Mouse (Mus musculus) CH12.LX (cell line): ENCODE measurements around the gene Fhit. TPM values are rescaled to one million over a fixed set of nuclear protein-coding genes. Genes with fewer than 3 reads are reported as not detected.

Source experiments
- DNase-seq: peaks from one replicate; pipeline ENCODE4 v3.0.0-alpha.2; 2013; ENCODE audit errors: extremely low read depth
- H3K27ac ChIP-seq: 2 replicates; pipeline ENCODE4 v1.5.1; 2012; ENCODE audit warnings: low read depth, mild to moderate bottlenecking, control low read depth, moderate library complexity; ENCODE audit not compliant: insufficient read depth
- H3K27me3 ChIP-seq: replicated peaks from 2 replicates; pipeline ENCODE3; 2012; ENCODE audit warnings: inconsistent platforms
- H3K36me3 ChIP-seq, 2 experiments: replicated peaks in 1 of 2; 2 replicates each; pipeline versions ENCODE3 to v1.6.1; 2012; ENCODE audit warnings: inconsistent platforms in 1 of 2, low read length in 1 of 2, mild to moderate bottlenecking in 1 of 2, mixed read lengths in 1 of 2, moderate library complexity in 1 of 2; ENCODE audit not compliant: control insufficient read depth in 1 of 2, insufficient read depth in 1 of 2
- H3K4me1 ChIP-seq, 2 experiments: 2 replicates each; pipeline ENCODE4 v1.6.1; 2012; ENCODE audit warnings: inconsistent platforms in 1 of 2, moderate library complexity in 1 of 2; ENCODE audit not compliant: insufficient read depth in 2 of 2, control insufficient read depth in 1 of 2
- H3K4me2 ChIP-seq: 2 replicates; pipeline ENCODE4 v1.6.1; 2012; ENCODE audit warnings: low read depth, mild to moderate bottlenecking, control low read depth; ENCODE audit not compliant: poor library complexity, insufficient read depth, severe bottlenecking
- H3K4me3 ChIP-seq, 3 experiments: fragments of 150-350 bp in 1 of 3; sonication (generic) in 1 of 3; replicated peaks in 1 of 3; 2 replicates each; pipeline versions ENCODE3 to v1.5.1; 2011 to 2012; ENCODE audit warnings: low read depth in 2 of 3, low read length in 2 of 3, mild to moderate bottlenecking in 2 of 3, moderate library complexity in 2 of 3, control low read depth in 1 of 3, improper control_type of control experiment in 1 of 3, inconsistent platforms in 1 of 3, mixed read lengths in 1 of 3; ENCODE audit not compliant: poor library complexity in 1 of 3
- H3K79me2 ChIP-seq: replicated peaks from 2 replicates; pipeline ENCODE4 v1.6.1; 2012; ENCODE audit warnings: mild to moderate bottlenecking, moderate library complexity; ENCODE audit not compliant: control insufficient read depth, poor library complexity, insufficient read depth, severe bottlenecking; ENCODE audit errors: extremely low read depth
- H3K9ac ChIP-seq: 2 replicates; pipeline ENCODE4 v1.6.1; 2012; ENCODE audit warnings: low read depth, mild to moderate bottlenecking, control low read depth, moderate library complexity; ENCODE audit not compliant: insufficient read depth
- H3K9me3 ChIP-seq: replicated peaks from 2 replicates; pipeline ENCODE3; 2012; ENCODE audit warnings: low read length, inconsistent platforms, mixed read lengths
- CHD1 ChIP-seq: IDR thresholded peaks from 2 replicates; pipeline ENCODE4 v1.6.1; 2012; ENCODE audit warnings: low read depth, low read length, improper control_type of control experiment, inconsistent platforms
- E2F4 ChIP-seq: IDR thresholded peaks from 2 replicates; pipeline ENCODE4 v1.6.1; 2011; ENCODE audit warnings: low read depth, low read length, improper control_type of control experiment; ENCODE audit not compliant: insufficient replicate concordance
- IRF4 ChIP-seq: IDR thresholded peaks from 2 replicates; pipeline ENCODE4 v1.6.1; 2014; ENCODE audit warnings: low read depth, mild to moderate bottlenecking, inconsistent platforms, low read length, improper control_type of control experiment
- KAT2A ChIP-seq: IDR thresholded peaks from 2 replicates; pipeline ENCODE4 v1.6.1; 2012; ENCODE audit warnings: low read length, improper control_type of control experiment, inconsistent platforms; ENCODE audit not compliant: insufficient replicate concordance
- MAFK ChIP-seq: IDR thresholded peaks from 2 replicates; pipeline ENCODE4 v1.6.1; 2011; ENCODE audit warnings: low read length, improper control_type of control experiment; ENCODE audit not compliant: insufficient replicate concordance
- RAD21 ChIP-seq: IDR thresholded peaks from 2 replicates; pipeline ENCODE4 v1.6.1; 2011; ENCODE audit warnings: low read depth, mild to moderate bottlenecking, low read length, improper control_type of control experiment, moderate library complexity
- SMC3 ChIP-seq: IDR thresholded peaks from 2 replicates; pipeline ENCODE4 v1.6.1; 2011; ENCODE audit warnings: low read depth, low read length, improper control_type of control experiment
- TCF12 ChIP-seq: IDR thresholded peaks from 2 replicates; pipeline ENCODE4 v1.6.1; 2014; ENCODE audit warnings: low read depth, mild to moderate bottlenecking, inconsistent platforms, low read length, improper control_type of control experiment
- ZKSCAN1 ChIP-seq: IDR thresholded peaks from 2 replicates; pipeline ENCODE4 v1.6.1; 2012; ENCODE audit warnings: low read depth, inconsistent platforms, low read length, improper control_type of control experiment, borderline replicate concordance
- dilution Hi-C: fragments of 300-500 bp; cut with MboI; formaldehyde crosslinking; loops from 2 replicates; pipeline ENCODE4 v1.14.3; 2020; ENCODE audit warnings: low sequenced_read_pairs; ENCODE audit not compliant: extremely low pct_unique_long_range_greater_than_20kb, extremely low pct_ligation_motif_present
- in situ Hi-C: fragments of 300-500 bp; cut with MboI; formaldehyde crosslinking; loops from 3 replicates; pipeline ENCODE4 v1.14.3; 2019; ENCODE audit warnings: low sequenced_read_pairs, low pct_ligation_motif_present, low pct_unique_long_range_greater_than_20kb, mixed read lengths
- polyA plus RNA-seq: library from polyadenylated mRNA; unstranded; fragments of >175 nt; gene quantifications from 2 replicates; pipeline ENCODE4 v1.2.1, GENCODE M21; 2012; ENCODE audit warnings: low read depth; ENCODE audit not compliant: insufficient read length
- total RNA-seq, 2 experiments: library from RNA; depleted of rRNA; stranded (reverse); fragments of 300-350 nt in 1 of 2; fragments of >200 nt in 1 of 2; gene quantifications; 2 replicates each; pipeline ENCODE4 v1.2.3; 2012 to 2014

Gene Fhit
- total and polyA plus RNA-seq, 3 experiments: 0.64 to 1.9 (median 0.64) TPM

- no peak for DNase-seq
- no peak overlapping the region for H3K9ac ChIP-seq
- no peaks in the 10 kb centered on the region for H3K9me3 ChIP-seq
- dilution Hi-C loops: no loop called here
- H3K36me3 ChIP-seq: no peaks in the 10 kb centered on the region
- H3K27ac ChIP-seq: no peak overlapping the region
- no peak overlapping the region for H3K4me2 ChIP-seq
- in situ Hi-C loops: no loop called here
- H3K27me3 ChIP-seq: no peaks in the 10 kb centered on the region
- no peaks in the 10 kb centered on the region for H3K4me1 ChIP-seq
- TF ChIP-seq IRF4 (no peak), TCF12 (no peak), RAD21 (no peak)
- no peak overlapping the region for H3K4me3 ChIP-seq
- no peaks in the 10 kb centered on the region for H3K79me2 ChIP-seq
These were observed 1065.6 kb downstream of the Fhit start for GRCm38 (mm10) chr14:10096236-10096635.

GRCm38 (mm10) chr14:10079062-10079461, 1082.8 kb downstream of the Fhit start:
- no peak for DNase-seq
- H3K27ac ChIP-seq: no peak overlapping the region
- no peak overlapping the region for H3K9ac ChIP-seq
- no peaks in the 10 kb centered on the region for H3K27me3 ChIP-seq
- peaks cover 0 to 7% of the 10 kb centered on the region in 2 experiments; a peak in 1 of 4 replicates for H3K4me1 ChIP-seq
- no peak overlapping the region for H3K4me2 ChIP-seq
- H3K79me2 ChIP-seq: no peaks in the 10 kb centered on the region
- H3K36me3 ChIP-seq: no peaks in the 10 kb centered on the region
- no peak overlapping the region for H3K4me3 ChIP-seq
- no peak for TF ChIP-seq CHD1
- no peak for TF ChIP-seq SMC3
- no peak for TF ChIP-seq KAT2A
- no peak for TF ChIP-seq MAFK
- no peak for TF ChIP-seq E2F4
- no peak for TF ChIP-seq ZKSCAN1
- TF ChIP-seq, all 38 proteins: peak for 0
- in situ Hi-C loops (no loop called here), dilution Hi-C loops (no loop called here)
- H3K9me3 ChIP-seq: no peaks in the 10 kb centered on the region

- dilution Hi-C loops: no loop called here
- Histone ChIP-seq H3K9ac (no peak overlapping the region), H3K4me1 (no peaks in the 10 kb centered on the region), H3K9me3 (no peaks in the 10 kb centered on the region)
- DNase-seq: no peak
- TF ChIP-seq E2F4: no peak
- TF ChIP-seq, all 38 proteins: peak for 0
- Histone ChIP-seq H3K27me3 (no peaks in the 10 kb centered on the region), H3K36me3 (no peaks in the 10 kb centered on the region), H3K79me2 (no peaks in the 10 kb centered on the region), H3K4me2 (no peak overlapping the region), H3K4me3 (no peak overlapping the region), H3K27ac (no peak overlapping the region)
- in situ Hi-C loops: no loop called here
These were observed 1111.9 kb downstream of the Fhit start for GRCm38 (mm10) chr14:10049947-10050346.
